Mouse (Mus musculus) bone marrow macrophage, adult 2 months (primary cell): ENCODE data around the gene Prr18. TPM values are rescaled to one million over a fixed set of nuclear protein-coding genes. Genes with fewer than 3 reads are reported as not detected.

Source experiments
- H3K27ac ChIP-seq: 2 replicates; pipeline ENCODE4 v1.5.1; 2012; ENCODE audit warnings: low read depth, low read length; ENCODE audit not compliant: insufficient read depth
- H3K4me1 ChIP-seq: 2 replicates; pipeline ENCODE4 v1.6.1; 2012; ENCODE audit warnings: low read length; ENCODE audit not compliant: control insufficient read depth, insufficient read depth
- H3K4me3 ChIP-seq: 2 replicates; pipeline ENCODE4 v1.5.1; 2012; ENCODE audit warnings: mild to moderate bottlenecking, low read length, moderate library complexity; ENCODE audit not compliant: insufficient read depth
- CTCF ChIP-seq: IDR thresholded peaks from 2 replicates; pipeline ENCODE4 v1.5.1; 2012; ENCODE audit warnings: low read depth, mild to moderate bottlenecking, low read length, moderate library complexity
- POLR2A ChIP-seq: IDR thresholded peaks from 2 replicates; pipeline ENCODE4 v1.6.1; 2012; ENCODE audit warnings: mild to moderate bottlenecking, low read depth, low read length, borderline replicate concordance
- polyA plus RNA-seq: library from polyadenylated mRNA; stranded (reverse); fragments of >200 nt; gene quantifications from 2 replicates; pipeline ENCODE4 v1.2.4, GENCODE M21; 2012; ENCODE audit not compliant: missing spikeins, insufficient read depth, insufficient read length

Gene Prr18
- polyA plus RNA-seq, 1 experiment: 0.67 TPM

DNA sequence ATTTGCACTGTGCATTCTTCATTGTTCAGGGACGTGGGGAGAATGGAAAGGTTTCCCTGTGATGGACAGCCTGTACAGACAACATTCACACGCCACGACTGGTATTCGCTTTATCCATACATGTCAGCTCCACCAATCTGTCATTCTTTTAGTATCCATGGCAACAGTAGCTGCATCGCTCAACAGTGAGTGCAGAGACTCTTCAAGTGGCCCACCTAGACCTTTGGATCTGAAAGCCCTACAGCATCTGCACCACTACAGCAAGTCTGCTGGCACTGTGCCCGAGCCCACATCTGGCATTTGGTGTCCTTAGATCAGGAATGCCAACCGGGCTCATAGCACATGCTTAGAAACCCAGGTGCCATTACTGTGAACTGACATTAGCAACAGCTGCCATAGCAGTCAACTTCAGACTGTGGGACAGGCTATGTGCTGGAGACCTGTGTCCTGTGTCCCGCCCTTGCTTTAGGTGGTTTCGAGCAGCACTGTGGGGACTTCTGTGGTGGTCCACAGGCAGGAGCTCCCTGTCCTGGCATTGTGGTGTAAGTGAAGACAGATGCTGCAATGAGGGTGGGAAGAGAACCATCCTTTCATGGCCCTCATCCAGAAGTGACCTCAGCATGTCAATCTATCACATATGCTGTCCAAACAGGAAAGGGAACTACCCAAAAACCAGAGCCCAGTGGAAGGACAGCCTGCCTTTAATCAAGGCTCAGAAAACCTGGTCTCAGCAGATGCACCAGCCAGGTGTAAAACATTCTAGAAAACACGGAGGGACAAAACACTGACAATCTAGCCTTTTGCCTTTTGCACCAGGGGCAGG, 24.2 kb downstream of the Prr18 start:
- TF ChIP-seq POLR2A: no peak
- TF ChIP-seq CTCF: no peak
- no peak overlapping the region for H3K27ac ChIP-seq
- H3K4me3 ChIP-seq: no peak overlapping the region
- peaks cover 2% of the 10 kb centered on the region; the same call in 1 of the 2 replicates for H3K4me1 ChIP-seq

DNA sequence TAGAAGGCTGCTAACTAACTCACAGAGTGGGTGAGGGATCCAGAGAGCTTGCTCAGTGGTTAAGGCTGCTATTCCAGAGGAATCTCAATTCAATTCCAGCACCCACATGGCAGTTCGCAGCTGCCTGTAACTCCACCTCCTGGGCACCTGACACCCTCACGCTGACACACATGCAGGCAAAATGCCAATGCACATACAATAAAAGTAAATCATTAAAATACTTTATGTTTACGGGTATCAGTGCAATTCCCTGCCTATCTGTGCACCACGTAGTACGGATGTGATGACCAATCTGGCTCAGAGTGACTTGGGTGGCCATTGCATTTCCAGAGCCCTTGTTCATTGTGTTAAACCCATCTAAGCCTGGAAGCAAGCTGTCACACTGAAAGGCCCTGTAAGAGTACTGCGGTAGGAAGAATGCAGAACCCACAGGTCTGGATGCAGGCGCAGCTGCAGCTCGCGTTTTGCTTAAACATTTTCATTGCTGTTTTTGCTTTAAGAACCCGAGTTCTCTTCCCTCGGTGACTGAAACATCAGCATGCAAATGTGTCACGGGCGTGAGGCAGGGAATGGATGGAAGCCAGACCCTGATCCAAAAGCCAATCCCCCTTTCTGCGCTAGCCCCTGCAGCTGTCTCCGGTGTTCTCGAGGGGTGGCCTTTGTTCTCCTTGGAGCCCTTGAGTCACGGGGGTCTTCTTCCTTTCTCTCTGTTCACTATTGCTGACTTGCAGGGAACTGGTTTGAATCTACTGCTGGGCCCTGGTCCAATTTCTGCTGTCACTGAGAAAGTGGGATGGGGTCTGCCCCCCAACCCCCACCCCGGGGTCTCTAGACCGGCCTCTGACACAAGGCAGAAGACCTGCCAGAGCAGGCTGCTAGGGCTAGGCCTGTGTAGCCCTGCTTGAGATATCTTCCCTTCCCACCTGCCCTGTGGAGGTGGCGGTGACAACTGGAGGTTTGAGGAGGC, 30.5 kb downstream of the Prr18 start:
- H3K4me3 ChIP-seq: no peak overlapping the region
- peaks cover 7% of the 10 kb centered on the region for H3K4me1 ChIP-seq
- no peak overlapping the region for H3K27ac ChIP-seq
- TF ChIP-seq CTCF (no peak), POLR2A (no peak)

DNA sequence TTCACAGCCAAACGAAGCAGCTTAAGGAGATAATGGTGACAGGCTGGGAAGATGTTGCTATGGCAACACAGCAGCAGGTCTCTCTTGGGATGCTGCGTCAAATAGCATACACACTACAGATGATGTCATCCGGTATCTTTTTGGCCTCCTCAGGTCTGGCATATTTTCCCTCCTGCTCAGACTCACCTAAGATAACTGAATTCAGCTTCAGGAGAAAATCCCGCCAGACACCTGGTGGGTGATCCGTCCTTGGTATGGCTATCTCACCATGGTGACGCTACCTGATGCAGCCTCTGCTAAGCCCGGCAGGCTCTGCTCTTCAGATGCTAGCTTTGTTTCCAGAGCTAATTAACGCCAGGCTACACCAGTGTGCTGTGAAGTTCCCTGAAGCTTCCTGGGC, 31.3 kb downstream of the Prr18 start:
- Histone ChIP-seq H3K27ac (no peak overlapping the region), H3K4me1 (peaks cover 7% of the 10 kb centered on the region), H3K4me3 (no peak overlapping the region)
- TF ChIP-seq CTCF (no peak), POLR2A (no peak)

GRCm38 (mm10) chr17:8369171-8369570, 31.9 kb downstream of the Prr18 start:
- Histone ChIP-seq H3K4me3 (no peak overlapping the region), H3K27ac (no peak overlapping the region), H3K4me1 (peaks cover 7% of the 10 kb centered on the region)
- TF ChIP-seq POLR2A (no peak), CTCF (no peak)

DNA sequence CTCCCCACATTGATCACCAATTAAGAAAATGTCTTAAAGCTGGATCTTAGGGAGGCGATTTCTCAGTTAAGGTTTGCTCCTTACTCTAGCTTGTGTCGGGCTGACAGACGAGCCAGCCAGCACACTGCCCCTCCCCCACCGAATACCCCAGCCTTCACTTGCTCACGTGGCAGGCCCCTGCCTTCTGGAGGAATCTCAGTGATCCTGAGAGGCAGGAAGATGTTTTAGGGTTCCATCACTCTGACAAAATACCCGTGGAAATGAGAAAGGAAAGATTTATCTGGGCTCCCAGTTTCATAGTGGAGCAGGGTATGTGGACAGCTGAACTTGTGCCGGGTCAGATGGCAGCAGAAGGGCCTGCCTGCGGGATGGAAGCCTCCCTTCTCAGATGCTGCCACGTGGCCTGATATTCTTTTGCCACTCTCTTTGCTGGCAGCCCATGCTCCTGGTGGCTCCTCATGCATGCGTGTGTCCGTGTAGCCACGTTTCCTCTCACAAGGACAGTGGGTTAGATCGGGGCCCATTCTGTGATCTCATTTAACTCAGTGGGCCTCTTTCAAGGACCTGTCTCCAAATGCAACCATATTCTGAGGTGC, 33.5 kb downstream of the Prr18 start:
- Histone ChIP-seq H3K27ac (no peak overlapping the region), H3K4me3 (no peak overlapping the region), H3K4me1 (peaks cover 7% of the 10 kb centered on the region)
- TF ChIP-seq CTCF: no peak
- no peak for TF ChIP-seq POLR2A

DNA sequence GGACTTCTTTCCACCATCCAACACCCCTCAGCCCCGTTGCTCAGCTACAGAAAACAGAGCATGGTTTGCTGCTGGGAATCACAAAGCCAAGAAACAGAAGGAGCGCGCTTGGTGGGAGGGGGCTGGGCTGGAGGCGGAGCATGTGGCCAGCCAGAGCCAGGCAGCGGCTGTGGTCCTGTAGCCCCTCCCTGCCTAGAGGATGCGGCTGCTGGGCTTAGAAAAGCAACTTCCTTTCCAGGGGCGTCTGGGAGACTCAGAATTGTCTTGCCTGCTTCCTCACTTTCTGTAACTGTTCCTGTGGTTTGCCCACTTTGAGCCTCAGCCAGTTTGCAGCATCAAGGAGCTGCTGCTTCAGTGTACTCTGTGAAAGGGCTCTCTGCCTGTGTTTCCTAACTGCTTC, 34.6 kb downstream of the Prr18 start:
- TF ChIP-seq POLR2A (no peak), CTCF (no peak)
- peak overlapping the region; percentile 37 for H3K4me3 ChIP-seq
- peak overlapping the region; percentile 15; the same call in 1 of the 2 replicates for H3K27ac ChIP-seq

GRCm38 (mm10) chr17:8372286-8373046, 35.2 kb downstream of the Prr18 start:
- Histone ChIP-seq H3K4me1 (peaks cover 11% of the 10 kb centered on the region), H3K4me3 (peak overlapping the region; percentile 33), H3K27ac (peak overlapping the region; percentile 15; the same call in 1 of the 2 replicates)
- peak; percentile 72 for TF ChIP-seq CTCF
- no peak for TF ChIP-seq POLR2A

More for the DNA sequence above, 34.6 kb downstream of the Prr18 start:
- peaks cover 7% of the 10 kb centered on the region for H3K4me1 ChIP-seq

DNA sequence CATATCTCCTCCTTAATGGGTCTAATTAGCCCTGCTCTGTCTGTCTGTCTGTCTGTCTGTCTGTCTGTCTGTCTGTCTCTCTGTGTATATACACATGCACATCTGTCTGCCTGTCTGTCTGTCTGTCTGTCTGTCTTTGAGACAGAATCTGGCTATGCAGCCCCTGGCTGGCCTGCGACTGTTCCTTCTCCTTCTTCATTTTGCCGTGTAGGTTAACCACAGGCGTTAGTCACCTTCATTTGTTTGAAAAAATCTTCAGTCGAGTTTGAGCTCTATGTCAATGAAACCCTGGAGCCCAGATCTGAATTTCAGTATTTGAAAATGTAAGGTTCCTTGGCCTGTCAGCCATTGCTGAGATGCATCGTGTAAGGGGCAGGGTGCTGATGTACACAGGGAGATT, 40.0 kb downstream of the Prr18 start:
- Histone ChIP-seq H3K27ac (no peak overlapping the region), H3K4me3 (no peak overlapping the region), H3K4me1 (peaks cover 11% of the 10 kb centered on the region)
- TF ChIP-seq CTCF (no peak), POLR2A (no peak)

GRCm38 (mm10) chr17:8385441-8385840, 48.2 kb downstream of the Prr18 start:
- Histone ChIP-seq H3K4me1 (peaks cover 7% of the 10 kb centered on the region; the same call in 1 of the 2 replicates), H3K4me3 (no peak overlapping the region), H3K27ac (no peak overlapping the region)
- TF ChIP-seq CTCF (no peak), POLR2A (no peak)
